Mouse (Mus musculus) frontal cortex, postnatal 14 days (tissue): ENCODE data around the gene Rabggta.

Experiments
- DNase-seq, 2 experiments: peaks; one replicate each; pipeline ENCODE4 v3.0.0; 2022; ENCODE audit warnings: low spot score in 2 of 2

Gene Rabggta

GRCm38 (mm10) chr14:55721700-55722437, at the start of gene Rabggta:
Rabggta (minus strand) TSS chr14:55722263.
- peak; percentile 85 to 88 for DNase-seq

GRCm38 (mm10) chr14:55769087-55769703, 47.1 kb upstream of the Rabggta start:
- DNase-seq = no peak

- no peak for DNase-seq
These were observed 46.5 kb upstream of the Rabggta start for GRCm38 (mm10) chr14:55768555-55768954.

GRCm38 (mm10) chr14:55767519-55768414, 45.7 kb upstream of the Rabggta start:
- no peak for DNase-seq

- DNase-seq = no peak
These were observed 43.6 kb upstream of the Rabggta start, which contains the start of gene Ltb4r1 for GRCm38 (mm10) chr14:55765696-55766095. Ltb4r1 (plus strand) TSS chr14:55765962.

- DNase-seq = no peak
These were observed 41.1 kb upstream of the Rabggta start for GRCm38 (mm10) chr14:55763166-55763565.

- DNase-seq = peak in 1 of 2 experiments; percentile 48
These were observed 40.1 kb upstream of the Rabggta start for GRCm38 (mm10) chr14:55762001-55762821.

- DNase-seq = no peak
These were observed 39.1 kb upstream of the Rabggta start, which contains the start of gene Ltb4r2 for GRCm38 (mm10) chr14:55761163-55761562. Ltb4r2 (plus strand) TSS chr14:55761428.

- peak; percentile 69 to 80 for DNase-seq
These were observed 38.1 kb upstream of the Rabggta start for GRCm38 (mm10) chr14:55760156-55760555.

GRCm38 (mm10) chr14:55758363-55758784, 36.3 kb upstream of the Rabggta start, which contains the start of gene Cideb:
Cideb (minus strand) TSS chr14:55758458.
- DNase-seq = no peak

GRCm38 (mm10) chr14:55757566-55757965, 35.5 kb upstream of the Rabggta start:
- DNase-seq = no peak

- DNase-seq = no peak
These were observed 25.2 kb upstream of the Rabggta start for GRCm38 (mm10) chr14:55747051-55747847.

- no peak for DNase-seq
These were observed 23.8 kb upstream of the Rabggta start for GRCm38 (mm10) chr14:55745861-55746237.

- DNase-seq = peak; percentile 61 to 73
These were observed 23.3 kb upstream of the Rabggta start, which contains the start of the genes Dhrs1 and Nop9 for GRCm38 (mm10) chr14:55745180-55745860. Dhrs1 (minus strand) TSS chr14:55745690. Nop9 (plus strand) TSS chr14:55745693.

- DNase-seq = peak; percentile 72 to 85
These were observed 21.6 kb upstream of the Rabggta start for GRCm38 (mm10) chr14:55743711-55744110.

GRCm38 (mm10) chr14:55737086-55737687, 15.1 kb upstream of the Rabggta start:
- no peak for DNase-seq

GRCm38 (mm10) chr14:55735758-55736157, 13.7 kb upstream of the Rabggta start:
- DNase-seq = no peak

- no peak for DNase-seq
These were observed 13.3 kb upstream of the Rabggta start for GRCm38 (mm10) chr14:55735334-55735733.

- no peak for DNase-seq
These were observed 12.8 kb upstream of the Rabggta start for GRCm38 (mm10) chr14:55734869-55735268.
